Mouse (Mus musculus) forebrain, embryonic 14.5 days (tissue): ENCODE results near the gene Fam126a. TPM values are rescaled to one million over a fixed set of nuclear protein-coding genes. Genes with fewer than 3 reads are reported as not detected.

Experiments
- ATAC-seq: fragments of 200-750 bp; cut with Nextera tagmentation; 2 replicates; pipeline ENCODE4 v1.8.0; 2017; ENCODE audit warnings: mild to moderate bottlenecking, moderate library complexity
- DNase-seq: peaks from one replicate; pipeline ENCODE4 v3.0.0-alpha.2; 2015; ENCODE audit warnings: low spot score
- H3K27ac ChIP-seq: fragments of 300-500 bp; sonication (generic); 2 replicates; pipeline ENCODE4 v1.5.1; 2014; ENCODE audit warnings: low read depth, mild to moderate bottlenecking, control low read depth, low read length, moderate library complexity
- H3K27me3 ChIP-seq: fragments of 300-500 bp; sonication (generic); replicated peaks from 2 replicates; pipeline ENCODE4 v1.6.1; 2014; ENCODE audit warnings: low read length, control low read depth, mixed read lengths; ENCODE audit not compliant: control insufficient read depth, insufficient read depth
- H3K36me3 ChIP-seq: fragments of 300-500 bp; sonication (generic); 2 replicates; pipeline ENCODE4 v1.6.1; 2014; ENCODE audit warnings: low read length, control low read depth; ENCODE audit not compliant: control insufficient read depth, insufficient read depth
- H3K4me1 ChIP-seq: fragments of 300-500 bp; sonication (generic); 2 replicates; pipeline ENCODE4 v1.6.1; 2014; ENCODE audit warnings: antibody characterized with exemption, low read length, control low read depth; ENCODE audit not compliant: control insufficient read depth, insufficient read depth
- H3K4me2 ChIP-seq: fragments of 300-500 bp; sonication (generic); 2 replicates; pipeline ENCODE4 v1.6.1; 2014; ENCODE audit warnings: mild to moderate bottlenecking, control low read depth, low read length
- H3K4me3 ChIP-seq: fragments of 300-500 bp; sonication (generic); 2 replicates; pipeline ENCODE4 v1.5.1; 2014; ENCODE audit warnings: low read depth, low read length, control low read depth
- H3K9ac ChIP-seq: fragments of 300-500 bp; sonication (generic); 2 replicates; pipeline ENCODE4 v1.6.1; 2014; ENCODE audit warnings: mild to moderate bottlenecking, low read length, control low read depth, moderate library complexity
- H3K9me3 ChIP-seq: fragments of 300-500 bp; sonication (generic); replicated peaks from 2 replicates; pipeline ENCODE4 v1.6.1; 2016; ENCODE audit warnings: low read length, control low read depth, mixed read lengths; ENCODE audit not compliant: control insufficient read depth
- WGBS: fragments of 180-500 bp; shearing (Covaris S2); extraction: QIAGEN DNeasy Blood & Tissue Kit; methylation state at CpG from one replicate; pipeline ENCODE4 v1.1.7; 2014; 5-methylcytosine and 5-hydroxymethylcytosine counted together
- polyA plus RNA-seq: library from polyadenylated mRNA; unstranded; fragments of >200 nt; fragmentation: Nextera tagmentation; extraction: Ambion mirVana; gene quantifications from 2 replicates; pipeline ENCODE4 v1.2.1, GENCODE M21; 2014

Fam126a gene
- polyA plus RNA-seq, 1 experiment from 2014 or later, result 38.2 TPM

DNA sequence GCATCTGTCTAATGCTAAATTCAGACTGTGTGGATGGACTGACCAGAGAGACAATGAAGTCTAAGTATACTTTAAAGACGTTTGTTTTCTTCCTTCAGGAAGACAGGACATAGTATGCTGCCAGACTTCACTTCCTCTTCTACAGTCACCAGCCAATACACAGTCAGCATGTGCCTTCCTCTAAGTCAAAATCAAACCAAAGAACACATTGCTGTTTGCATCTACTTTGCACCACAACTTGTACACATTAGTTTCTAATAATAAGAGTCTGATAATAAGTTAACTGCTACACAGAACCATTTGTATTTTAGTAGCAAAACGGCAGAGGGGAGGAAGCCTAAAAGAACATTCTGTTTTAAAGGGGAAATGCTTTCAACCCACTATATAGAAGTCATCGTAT is 4.5 kb upstream of the Fam126a start:
- no peaks in the 10 kb centered on the region for H3K9me3 ChIP-seq
- H3K36me3 ChIP-seq, result no peaks in the 10 kb centered on the region
- ATAC-seq (no peak), DNase-seq (no peak)
- no peak overlapping the region for H3K4me2 ChIP-seq
- H3K9ac ChIP-seq, result no peak overlapping the region
- 63% methylated on average over 3 of the region's 3 CpGs for WGBS
- no peak overlapping the region for H3K27ac ChIP-seq
- no peaks in the 10 kb centered on the region for H3K27me3 ChIP-seq
- no peaks in the 10 kb centered on the region for H3K4me1 ChIP-seq
- H3K4me3 ChIP-seq, result no peak overlapping the region

DNA sequence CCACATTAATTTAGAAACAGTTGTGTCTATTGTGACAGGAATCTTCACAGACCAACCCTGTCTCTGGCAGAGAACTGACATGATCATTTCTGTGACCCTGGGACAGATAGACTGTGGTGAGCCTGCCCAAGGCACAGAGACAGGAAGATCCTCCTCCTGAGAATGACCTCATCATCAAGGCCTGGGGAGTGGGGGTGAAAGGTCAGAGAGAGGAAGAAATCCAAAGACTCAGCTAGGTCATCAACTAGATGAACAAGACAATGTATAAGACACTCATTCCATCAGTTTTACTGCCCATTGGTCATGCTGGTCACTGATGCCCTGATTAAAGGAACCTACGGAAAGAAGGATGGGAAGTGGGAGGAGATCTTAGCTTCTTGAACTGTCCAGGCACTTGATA is 3.6 kb upstream of the Fam126a start:
- DNase-seq (no peak), ATAC-seq (no peak)
- no peak overlapping the region for H3K9ac ChIP-seq
- no peaks in the 10 kb centered on the region for H3K27me3 ChIP-seq
- H3K4me2 ChIP-seq, result no peak overlapping the region
- no peak overlapping the region for H3K27ac ChIP-seq
- H3K4me1 ChIP-seq, result peaks cover 2% of the 10 kb centered on the region; the same call in 1 of the 2 replicates
- no peak overlapping the region for H3K4me3 ChIP-seq
- 81% methylated on average over 1 of the region's 1 CpGs for WGBS
- no peaks in the 10 kb centered on the region for H3K9me3 ChIP-seq
- H3K36me3 ChIP-seq, result no peaks in the 10 kb centered on the region

DNA sequence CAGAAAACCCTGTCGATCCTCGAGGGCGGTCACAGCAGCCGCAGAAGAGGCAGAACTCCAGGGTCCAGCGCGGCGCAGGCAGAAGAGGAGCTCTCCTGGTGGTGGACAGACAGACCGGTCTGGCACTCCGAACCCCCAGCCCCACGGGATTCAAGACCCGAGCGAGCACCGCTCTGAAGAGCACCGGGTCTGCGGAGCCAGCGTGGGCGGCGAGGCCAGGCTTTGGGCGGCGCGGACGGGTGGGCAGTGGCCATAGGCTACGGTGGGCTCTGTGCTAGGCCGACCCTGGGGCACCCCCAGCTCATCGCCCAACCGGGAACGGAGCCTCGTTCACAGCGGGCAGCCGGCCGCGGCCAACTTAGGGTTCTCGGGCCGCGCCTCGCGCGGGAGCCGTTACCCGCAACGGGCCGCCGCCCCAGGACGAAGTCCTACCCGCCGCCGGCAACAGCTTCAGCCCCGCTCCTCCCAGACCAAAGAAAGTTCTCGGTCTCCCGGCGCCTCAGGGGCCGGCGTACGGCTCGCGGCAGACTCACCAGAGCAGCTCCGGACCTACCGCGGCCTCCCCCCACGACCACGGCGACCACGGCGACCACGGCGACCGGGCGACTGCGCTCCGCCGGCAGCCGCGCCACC is 428 bp downstream of the Fam126a start:
- H3K36me3 ChIP-seq, result 0 out of 2 replicates have a peak, but pooled peaks cover 2% of the 10 kb centered on the region
- no peaks in the 10 kb centered on the region for H3K9me3 ChIP-seq
- under 1% methylated on average over 56 of the region's 73 CpGs for WGBS
- peaks cover 2% of the 10 kb centered on the region; the same call in 1 of the 2 replicates for H3K4me1 ChIP-seq
- ATAC-seq, result peak; percentile 62
- peak overlapping the region; percentile 96 for H3K4me3 ChIP-seq
- no peaks in the 10 kb centered on the region for H3K27me3 ChIP-seq
- H3K9ac ChIP-seq, result peak overlapping the region; percentile 91
- H3K4me2 ChIP-seq, result peak overlapping the region; percentile 78
- peak; percentile 38 for DNase-seq
- peak overlapping the region; percentile 84 for H3K27ac ChIP-seq

DNA sequence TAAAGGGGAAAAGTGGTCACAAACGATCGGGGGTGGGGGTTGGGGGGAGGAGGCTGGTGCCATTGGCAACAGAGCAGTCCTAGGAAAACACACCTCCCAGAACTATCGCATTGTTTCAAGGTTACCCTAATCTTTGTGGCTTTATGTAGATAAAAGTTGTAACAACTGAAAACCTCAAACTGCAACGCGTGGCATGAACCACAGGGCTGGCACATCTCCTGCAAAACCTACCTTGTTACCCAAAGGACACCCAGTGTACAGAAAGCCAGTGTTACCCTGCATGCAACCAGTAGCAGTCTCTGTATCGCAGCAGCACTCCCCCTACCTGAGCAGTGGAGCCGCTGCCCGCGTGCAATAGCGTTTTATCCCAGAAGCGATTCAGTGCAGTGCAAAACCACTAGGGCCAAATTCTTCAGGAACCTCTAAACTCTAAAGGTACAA is 1.1 kb downstream of the Fam126a start:
- Histone ChIP-seq H3K9ac (peak overlapping the region; percentile 91), H3K9me3 (no peaks in the 10 kb centered on the region), H3K36me3 (0 out of 2 replicates have a peak, but pooled peaks cover 2% of the 10 kb centered on the region), H3K27ac (peak overlapping the region; percentile 84; the same call in 1 of the 2 replicates), H3K27me3 (no peaks in the 10 kb centered on the region), H3K4me3 (peak overlapping the region; percentile 96), H3K4me2 (peak overlapping the region; percentile 78), H3K4me1 (peaks cover 2% of the 10 kb centered on the region; the same call in 1 of the 2 replicates)
- WGBS, result 2% methylated on average over 11 of the region's 11 CpGs
- peak; percentile 62 for ATAC-seq
- peak; percentile 79 for DNase-seq

DNA sequence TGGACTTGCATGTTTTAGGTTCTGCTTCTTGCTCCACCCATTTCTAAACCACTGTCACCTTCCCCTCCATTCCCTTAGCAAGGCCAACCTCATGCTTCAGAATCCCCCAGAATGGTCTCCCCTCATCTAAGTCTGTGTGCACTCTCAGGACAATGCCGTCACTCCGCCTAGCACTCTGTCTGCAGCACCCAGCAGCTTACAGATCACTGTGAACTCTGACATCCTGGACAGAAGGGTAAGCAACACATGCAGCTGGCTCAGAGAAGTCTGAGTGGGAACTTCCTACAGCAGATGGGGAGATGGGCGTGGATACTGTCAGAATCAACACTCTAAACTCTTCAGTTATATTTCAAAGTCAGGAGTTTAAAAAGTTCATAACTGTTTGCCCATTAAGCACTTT is 5.5 kb downstream of the Fam126a start:
- H3K4me3 ChIP-seq, result no peak overlapping the region
- no peak overlapping the region for H3K9ac ChIP-seq
- DNase-seq (no peak), ATAC-seq (no peak)
- no peak overlapping the region for H3K27ac ChIP-seq
- H3K4me2 ChIP-seq, result no peak overlapping the region
- no peaks in the 10 kb centered on the region for H3K27me3 ChIP-seq
- H3K4me1 ChIP-seq, result peaks cover 20% of the 10 kb centered on the region
- no peaks in the 10 kb centered on the region for H3K9me3 ChIP-seq
- WGBS, result 89% methylated on average over 3 of the region's 3 CpGs
- H3K36me3 ChIP-seq, result 0 out of 2 replicates have a peak, but pooled peaks cover 2% of the 10 kb centered on the region

DNA sequence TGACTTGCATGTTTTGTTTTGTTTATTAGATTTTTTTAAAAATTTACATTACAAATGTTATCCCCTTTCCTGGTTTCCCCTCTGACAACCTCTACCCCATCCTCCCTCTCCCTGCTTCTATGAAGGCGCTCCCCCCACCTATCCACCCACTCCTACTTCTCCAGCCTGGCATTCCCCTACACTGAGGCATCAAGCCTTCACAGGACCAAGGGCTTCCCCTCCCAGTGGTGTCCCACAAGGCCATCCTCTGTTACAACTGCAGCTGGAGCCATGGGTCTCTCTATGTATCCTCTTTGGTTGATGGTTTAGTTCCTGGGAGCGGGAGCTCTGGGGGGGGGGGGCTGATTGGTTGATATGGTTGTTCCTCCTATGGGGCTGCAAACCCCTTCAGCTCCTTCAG is 7.3 kb downstream of the Fam126a start:
- peaks cover 33% of the 10 kb centered on the region for H3K4me1 ChIP-seq
- H3K9ac ChIP-seq, result no peak overlapping the region
- H3K4me2 ChIP-seq, result no peak overlapping the region
- H3K27ac ChIP-seq, result no peak overlapping the region
- DNase-seq, result no peak
- no peak overlapping the region for H3K4me3 ChIP-seq
- WGBS, result 98% methylated on average over 2 of the region's 2 CpGs
- no peak for ATAC-seq
- no peaks in the 10 kb centered on the region for H3K27me3 ChIP-seq
- H3K9me3 ChIP-seq, result no peaks in the 10 kb centered on the region
- 0 out of 2 replicates have a peak, but pooled peaks cover 2% of the 10 kb centered on the region for H3K36me3 ChIP-seq

DNA sequence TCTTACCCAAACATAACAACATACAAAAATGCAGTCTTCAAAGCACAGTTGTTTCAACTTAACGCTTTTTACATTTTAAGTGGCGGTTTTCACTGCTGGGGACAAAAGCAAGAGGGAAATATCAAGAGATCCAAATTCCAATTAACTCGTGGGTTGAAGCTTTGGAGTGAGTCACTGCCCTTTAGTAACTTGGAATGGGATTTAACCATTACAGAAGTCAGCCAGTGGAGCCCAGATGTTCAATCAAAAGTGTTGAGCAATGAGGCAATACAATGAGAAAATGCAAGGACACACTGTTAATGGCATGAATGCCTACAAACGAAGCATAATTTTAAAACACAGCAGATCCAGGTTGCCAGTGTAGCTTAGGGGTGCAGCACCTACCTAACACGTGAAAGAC is 8.8 kb downstream of the Fam126a start:
- DNase-seq, result no peak
- H3K4me1 ChIP-seq, result peaks cover 37% of the 10 kb centered on the region
- no peak overlapping the region for H3K4me2 ChIP-seq
- 23% methylated on average over 5 of the region's 5 CpGs for WGBS
- no peaks in the 10 kb centered on the region for H3K27me3 ChIP-seq
- H3K9ac ChIP-seq, result no peak overlapping the region
- ATAC-seq, result no peak
- H3K9me3 ChIP-seq, result 0 out of 2 replicates have a peak, but pooled peaks cover 4% of the 10 kb centered on the region
- no peak overlapping the region for H3K27ac ChIP-seq
- H3K36me3 ChIP-seq, result no peaks in the 10 kb centered on the region
- H3K4me3 ChIP-seq, result no peak overlapping the region

DNA sequence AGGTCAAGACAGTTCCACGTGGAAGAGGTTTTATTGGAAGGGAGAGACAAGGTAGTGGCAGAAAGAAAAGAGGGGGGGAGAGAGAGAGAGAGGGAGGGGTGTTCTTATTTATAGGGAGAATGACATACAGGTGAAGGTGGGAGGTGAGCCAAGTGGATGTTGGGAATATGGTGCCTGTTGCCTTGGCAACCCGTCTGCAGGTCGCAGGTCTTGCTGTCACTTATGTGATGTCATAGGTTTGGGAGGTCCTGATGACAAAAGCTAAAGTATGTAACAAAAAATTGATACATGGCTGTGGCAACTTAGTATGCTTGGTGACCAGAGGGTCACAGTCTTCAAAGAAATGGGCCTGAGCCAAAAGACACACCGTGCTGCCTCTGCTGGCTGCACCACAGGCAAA is 10.1 kb downstream of the Fam126a start:
- H3K4me3 ChIP-seq, result no peak overlapping the region
- peak overlapping the region; percentile 94 for H3K27ac ChIP-seq
- no peak overlapping the region for H3K9ac ChIP-seq
- peaks cover 37% of the 10 kb centered on the region for H3K4me1 ChIP-seq
- H3K4me2 ChIP-seq, result no peak overlapping the region
- ATAC-seq (peak; percentile 5; the same call in 1 of the 2 replicates), DNase-seq (peak; percentile 61)
- H3K27me3 ChIP-seq, result no peaks in the 10 kb centered on the region
- no peaks in the 10 kb centered on the region for H3K36me3 ChIP-seq
- 0 out of 2 replicates have a peak, but pooled peaks cover 4% of the 10 kb centered on the region for H3K9me3 ChIP-seq
- WGBS, result 41% methylated on average over 4 of the region's 4 CpGs
